Mouse (Mus musculus): Measurements from ENCODE around the gene Vmn2r7.
"Not testable (repeated sequence)": the region's sequence is repeated elsewhere in the genome, so short reads cannot be mapped to it uniquely, and the experiment has no call there.

Gene Vmn2r7

DNA sequence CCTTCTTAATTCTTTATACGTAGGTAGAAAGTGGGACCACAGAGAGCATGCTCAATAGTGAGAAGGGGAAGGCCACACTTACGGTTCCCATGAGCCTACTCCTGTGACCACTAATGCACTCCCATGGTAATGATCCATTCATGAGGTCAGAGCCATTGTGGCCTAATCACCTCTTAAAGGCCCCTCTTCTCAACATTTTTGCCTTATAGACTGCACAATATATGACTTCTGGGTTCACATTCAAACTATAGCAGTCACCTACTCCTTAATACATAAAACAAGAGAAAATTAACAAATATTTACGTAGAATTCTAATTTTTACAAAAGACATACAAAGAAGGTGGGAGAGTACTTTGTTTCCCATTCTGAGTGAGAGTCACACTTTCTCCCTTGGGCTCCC is at the start of gene Vmn2r7:
Gene Vmn2r7, minus strand, starts transcription at position 101 of the 400 bp plus-strand sequence.
- DNase-seq (ENCODE audit: low read depth), result not testable (repeated sequence)

DNA sequence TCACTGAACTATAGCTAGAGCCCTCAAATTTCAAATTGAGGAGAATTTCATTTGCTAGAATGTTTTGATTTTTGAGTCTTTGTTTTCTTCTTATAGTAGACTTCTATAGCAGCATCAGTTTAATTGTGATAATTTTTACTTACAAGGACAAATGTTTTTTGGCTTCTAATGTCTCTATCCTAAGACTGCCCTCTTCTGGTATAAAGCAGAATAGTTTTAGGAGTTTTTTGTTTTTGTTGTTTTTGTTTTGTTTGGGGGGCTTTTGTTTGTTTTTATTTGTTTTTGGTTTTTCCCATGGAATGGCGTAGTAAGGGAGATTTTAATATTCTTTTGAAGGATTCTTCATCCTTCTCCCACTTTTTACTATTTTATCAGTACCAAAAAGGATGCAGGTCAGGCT is 45.2 kb upstream of the Vmn2r7 start:
- no peak for DNase-seq (ENCODE audit: low read depth)

GRCm38 (mm10) chr3:64878199-64878977 is 33.8 kb upstream of the Vmn2r7 start:
- DNase-seq (ENCODE audit: low read depth), result no peak

GRCm38 (mm10) chr3:64876669-64877068 is 32.1 kb upstream of the Vmn2r7 start:
- peak; percentile 3 for DNase-seq (ENCODE audit: low read depth)

DNA sequence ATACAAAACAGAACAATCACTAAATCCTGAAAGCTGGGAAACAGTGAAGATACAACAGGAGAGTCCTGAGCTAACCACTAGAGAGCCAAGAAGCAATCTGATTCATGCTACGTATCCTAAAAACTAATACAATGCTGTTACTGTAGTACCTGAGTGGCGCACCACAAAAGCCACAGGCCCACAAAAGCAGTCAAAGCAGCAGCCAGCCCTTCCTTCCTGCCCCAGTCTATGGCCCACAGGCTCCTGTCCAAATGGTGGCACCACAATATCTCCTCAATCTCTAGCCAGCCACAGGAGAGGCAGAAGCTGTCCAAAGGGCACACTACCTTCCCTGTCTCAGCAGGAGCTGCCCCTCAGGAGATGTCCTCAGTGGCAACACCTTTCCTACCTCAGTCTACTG is 1.7 kb downstream of the Vmn2r7 start:
- peak; percentile 50 for DNase-seq (ENCODE audit: low read depth)

- DNase-seq (ENCODE audit: low read depth), result peak; percentile 61
Measured at GRCm38 (mm10) chr3:64842299-64842698, 2.3 kb downstream of the Vmn2r7 start.

- DNase-seq (ENCODE audit: low read depth), result no peak
Measured at GRCm38 (mm10) chr3:64831134-64831533, 13.4 kb downstream of the Vmn2r7 start.

DNA sequence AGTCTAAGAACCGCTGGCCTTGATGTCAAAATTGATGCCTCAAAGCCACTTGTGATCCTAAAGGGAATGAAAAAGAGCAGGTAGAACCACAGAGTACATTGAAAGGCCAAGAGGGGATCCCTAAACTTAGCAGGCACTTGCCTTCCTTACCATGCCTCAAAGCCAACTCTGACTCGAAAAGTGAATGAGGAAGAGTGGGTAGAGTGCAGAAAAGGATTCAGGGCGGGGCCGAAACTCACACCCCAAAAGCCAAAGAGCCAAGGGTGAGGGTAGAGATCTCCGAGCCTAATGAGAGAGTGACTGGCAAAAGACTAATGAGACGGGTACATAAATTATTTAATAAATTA is 53.3 kb downstream of the Vmn2r7 start:
- DNase-seq (ENCODE audit: low read depth), result no peak

GRCm38 (mm10) chr3:64790509-64791244 is 53.9 kb downstream of the Vmn2r7 start:
- DNase-seq (ENCODE audit: low read depth), result peak; percentile 33

- DNase-seq (ENCODE audit: low read depth), result no peak
Measured at GRCm38 (mm10) chr3:64782901-64783300, 61.7 kb downstream of the Vmn2r7 start.

DNA sequence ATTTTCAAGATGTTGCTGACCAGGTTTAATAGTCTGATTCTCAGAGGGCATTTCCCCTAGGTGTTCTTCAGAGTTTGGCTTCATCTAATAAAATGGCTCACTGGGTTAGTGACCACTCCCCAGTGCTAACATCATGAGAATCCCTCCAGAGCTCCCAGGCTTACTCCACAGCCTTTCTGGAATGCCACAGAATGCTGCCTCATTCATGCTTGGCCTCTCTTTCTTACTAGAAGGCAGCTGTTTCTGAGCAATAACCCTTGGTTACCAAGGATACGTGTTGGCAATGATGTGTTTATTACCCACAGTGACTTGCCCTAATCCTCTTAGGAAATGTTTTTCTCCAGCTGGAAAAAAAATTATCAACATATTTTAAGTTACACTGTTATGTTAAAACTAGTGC is 72.4 kb downstream of the Vmn2r7 start:
- no peak for DNase-seq (ENCODE audit: low read depth)

- DNase-seq (ENCODE audit: low read depth), result no peak
Measured at GRCm38 (mm10) chr3:64756145-64756544, 88.4 kb downstream of the Vmn2r7 start.

- not testable (repeated sequence) for DNase-seq (ENCODE audit: low read depth)
Measured at GRCm38 (mm10) chr3:64727187-64727970, 117.2 kb downstream of the Vmn2r7 start.

DNA sequence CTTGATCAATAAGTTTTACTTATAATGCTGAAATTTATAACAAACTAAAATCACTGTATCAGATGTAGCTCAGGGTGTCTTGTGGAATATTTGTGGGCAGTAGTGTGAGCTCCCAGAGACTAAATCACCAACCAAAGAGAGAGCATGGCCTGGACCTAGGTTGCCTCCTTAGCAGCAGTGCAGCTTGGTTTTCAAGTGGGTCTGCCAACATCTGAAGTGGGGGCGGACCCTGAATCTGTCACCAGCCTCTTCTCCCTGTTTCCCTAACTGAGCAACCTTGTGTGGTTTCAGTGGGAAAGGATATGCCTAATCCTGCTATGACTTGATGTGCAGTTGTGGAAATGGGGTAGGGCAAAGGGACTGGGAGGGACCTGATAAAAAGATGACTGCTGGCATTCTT is 118.8 kb downstream of the Vmn2r7 start:
- DNase-seq (ENCODE audit: low read depth), result not testable (repeated sequence)

DNA sequence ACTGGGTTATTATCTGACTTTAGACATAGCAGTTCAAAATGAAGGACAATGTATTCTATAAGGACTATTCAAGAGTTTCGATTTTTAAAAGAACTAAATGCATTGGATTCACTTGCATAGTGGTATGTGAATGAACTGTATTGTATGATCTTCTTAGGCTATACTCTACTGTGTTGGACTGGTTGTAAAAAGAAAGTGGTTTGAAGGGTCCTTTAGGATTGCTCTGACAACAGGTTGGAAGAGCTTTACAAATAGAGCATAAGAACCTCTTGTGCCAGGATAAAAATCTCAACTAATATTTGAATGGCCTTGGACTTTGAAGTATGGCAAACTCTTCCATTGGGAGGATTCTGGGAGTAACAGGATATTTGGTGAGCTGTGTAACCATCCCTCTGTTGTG is 168.5 kb downstream of the Vmn2r7 start:
- not testable (repeated sequence) for DNase-seq (ENCODE audit: low read depth)

Measured in 416B (cell line).